Mouse (Mus musculus) MEL (cell line): ENCODE results near the gene Olfr52. TPM values are rescaled to one million over a fixed set of nuclear protein-coding genes. Genes with fewer than 3 reads are reported as not detected.

Experiments
- DNase-seq: peaks from one replicate; pipeline ENCODE4 v3.0.0; 2011; ENCODE audit warnings: low read depth, low spot score
- H3K27ac ChIP-seq: 2 replicates; pipeline ENCODE4 v1.5.1; 2012; ENCODE audit warnings: low read depth, mild to moderate bottlenecking, control low read depth, low read length, moderate library complexity; ENCODE audit not compliant: control insufficient read depth
- H3K27me3 ChIP-seq, 2 experiments: fragments of 150-350 bp in 1 of 2; sonication (generic) in 1 of 2; 2 replicates each; pipeline ENCODE4 v1.6.1; 2012; ENCODE audit warnings: low read length in 2 of 2, mild to moderate bottlenecking in 2 of 2, improper control_type of control experiment in 1 of 2, moderate library complexity in 1 of 2; ENCODE audit not compliant: insufficient read depth in 2 of 2, control insufficient read depth in 1 of 2
- H3K36me3 ChIP-seq, 2 experiments: 2 replicates each; pipeline ENCODE4 v1.6.1; 2012 to 2014; ENCODE audit warnings: low read length in 2 of 2, improper control_type of control experiment in 1 of 2, inconsistent platforms in 1 of 2, mild to moderate bottlenecking in 1 of 2; ENCODE audit not compliant: insufficient read depth in 2 of 2, control insufficient read depth in 1 of 2
- H3K4me1 ChIP-seq, 2 experiments: fragments of 150-350 bp in 1 of 2; sonication (generic) in 1 of 2; 2 replicates each; pipeline ENCODE4 v1.6.1; 2012; ENCODE audit warnings: low read length in 2 of 2, improper control_type of control experiment in 1 of 2, mild to moderate bottlenecking in 1 of 2; ENCODE audit not compliant: insufficient read depth in 2 of 2, control insufficient read depth in 1 of 2
- H3K4me3 ChIP-seq, 2 experiments: fragments of 150-350 bp in 1 of 2; sonication (generic) in 1 of 2; 2 replicates each; pipeline ENCODE4 v1.5.1; 2012; ENCODE audit warnings: low read depth in 2 of 2, low read length in 2 of 2, mild to moderate bottlenecking in 2 of 2, moderate library complexity in 2 of 2, control low read depth in 1 of 2, improper control_type of control experiment in 1 of 2; ENCODE audit not compliant: control insufficient read depth in 1 of 2, insufficient read depth in 1 of 2
- H3K79me2 ChIP-seq: 2 replicates; pipeline ENCODE4 v1.6.1; 2012; ENCODE audit warnings: mild to moderate bottlenecking, low read length, moderate library complexity; ENCODE audit not compliant: control insufficient read depth, poor library complexity, insufficient read depth
- H3K9ac ChIP-seq: 2 replicates; pipeline ENCODE4 v1.6.1; 2012; ENCODE audit warnings: low read depth, mild to moderate bottlenecking, control low read depth, low read length, moderate library complexity; ENCODE audit not compliant: control insufficient read depth, poor library complexity, severe bottlenecking
- H3K9me3 ChIP-seq: fragments of 150-350 bp; sonication (generic); replicated peaks from 2 replicates; pipeline ENCODE4 v1.6.1; 2012; ENCODE audit warnings: mild to moderate bottlenecking, low read length, improper control_type of control experiment, moderate library complexity; ENCODE audit not compliant: insufficient read depth
- CHD1 ChIP-seq: IDR thresholded peaks from 2 replicates; pipeline ENCODE4 v1.6.1; 2012; ENCODE audit warnings: low read depth, mild to moderate bottlenecking, inconsistent platforms, low read length, improper control_type of control experiment
- CHD2 ChIP-seq: IDR thresholded peaks from 2 replicates; pipeline ENCODE4 v1.6.1; 2011; ENCODE audit warnings: low read length, improper control_type of control experiment
- CTCF ChIP-seq, 3 experiments: IDR thresholded peaks in 2 of 3; conservative IDR thresholded peaks in 1 of 3; 2 replicates each; pipeline ENCODE4 v1.5.1; 2011 to 2012; ENCODE audit warnings: low read length in 3 of 3, low read depth in 2 of 3, mild to moderate bottlenecking in 2 of 3, improper control_type of control experiment in 1 of 3, inconsistent platforms in 1 of 3, mixed read lengths in 1 of 3, moderate library complexity in 1 of 3; ENCODE audit not compliant: control insufficient read depth in 1 of 3, insufficient read depth in 1 of 3, poor library complexity in 1 of 3, severe bottlenecking in 1 of 3
- E2F4 ChIP-seq: IDR thresholded peaks from 2 replicates; pipeline ENCODE4 v1.6.1; 2011; ENCODE audit warnings: low read depth, low read length, improper control_type of control experiment, borderline replicate concordance
- ELF1 ChIP-seq: IDR thresholded peaks from 2 replicates; pipeline ENCODE4 v1.6.1; 2014; ENCODE audit warnings: low read depth, mild to moderate bottlenecking, inconsistent platforms, low read length, improper control_type of control experiment, moderate library complexity
- ETS1 ChIP-seq: IDR thresholded peaks from 2 replicates; pipeline ENCODE4 v1.6.1; 2012; ENCODE audit warnings: low read depth, mild to moderate bottlenecking, inconsistent platforms, low read length, improper control_type of control experiment, moderate library complexity
- GABPA ChIP-seq: IDR thresholded peaks from 2 replicates; pipeline ENCODE4 v1.6.1; 2012; ENCODE audit warnings: low read depth, mild to moderate bottlenecking, inconsistent platforms, low read length, improper control_type of control experiment, moderate library complexity
- JUND ChIP-seq: IDR thresholded peaks from 2 replicates; pipeline ENCODE4 v1.6.1; 2011; ENCODE audit warnings: low read depth, mild to moderate bottlenecking, improper control_type of control experiment, low read length
- KAT2A ChIP-seq: conservative IDR thresholded peaks from 2 replicates; pipeline ENCODE4 v1.6.1; 2012; ENCODE audit warnings: low read depth, low read length, improper control_type of control experiment, inconsistent platforms
- MAFK ChIP-seq: IDR thresholded peaks from 2 replicates; pipeline ENCODE4 v1.6.1; 2011; ENCODE audit warnings: low read depth, mild to moderate bottlenecking, low read length, improper control_type of control experiment, borderline replicate concordance
- MAX ChIP-seq: IDR thresholded peaks from 2 replicates; pipeline ENCODE4 v1.6.1; 2011; ENCODE audit warnings: low read length, improper control_type of control experiment
- MEF2A ChIP-seq: IDR thresholded peaks from 2 replicates; pipeline ENCODE4 v1.6.1; 2014; ENCODE audit warnings: low read depth, mild to moderate bottlenecking, inconsistent platforms, low read length, improper control_type of control experiment; ENCODE audit not compliant: poor library complexity, insufficient replicate concordance, severe bottlenecking; ENCODE audit errors: extremely low read depth
- MYB ChIP-seq: IDR thresholded peaks from 2 replicates; pipeline ENCODE4 v1.6.1; 2011; ENCODE audit warnings: mild to moderate bottlenecking, low read depth, low read length, improper control_type of control experiment
- NELFE ChIP-seq: IDR thresholded peaks from 2 replicates; pipeline ENCODE4 v1.6.1; 2011; ENCODE audit warnings: low read depth, low read length, improper control_type of control experiment
- POLR2AphosphoS2 ChIP-seq: IDR thresholded peaks from 2 replicates; pipeline ENCODE4 v1.6.1; 2011; ENCODE audit warnings: low read length, improper control_type of control experiment
- RAD21 ChIP-seq: IDR thresholded peaks from 2 replicates; pipeline ENCODE4 v1.6.1; 2011; ENCODE audit warnings: mild to moderate bottlenecking, low read depth, low read length, improper control_type of control experiment
- TAL1 ChIP-seq: IDR thresholded peaks from 2 replicates; pipeline ENCODE4 v1.6.1; 2012; ENCODE audit warnings: mild to moderate bottlenecking, inconsistent platforms, low read length, moderate library complexity, mixed read lengths
- UBTF ChIP-seq: IDR thresholded peaks from 2 replicates; pipeline ENCODE4 v1.6.1; 2012; ENCODE audit warnings: low read depth, mild to moderate bottlenecking, inconsistent platforms, low read length, improper control_type of control experiment, moderate library complexity, borderline replicate concordance; ENCODE audit not compliant: insufficient read depth
- ZKSCAN1 ChIP-seq: IDR thresholded peaks from 2 replicates; pipeline ENCODE4 v1.6.1; 2012; ENCODE audit warnings: low read depth, mild to moderate bottlenecking, inconsistent platforms, low read length, improper control_type of control experiment, moderate library complexity
- polyA plus RNA-seq, 2 experiments: library from polyadenylated mRNA; stranded (reverse) in 1 of 2; unstranded in 1 of 2; fragments of >175 nt in 1 of 2; fragments of >200 nt in 1 of 2; gene quantifications; 2 replicates each; pipeline versions ENCODE4 v1.2.1 to v1.2.4; 2012; ENCODE audit warnings: low replicate concordance in 2 of 2, low read depth in 1 of 2; ENCODE audit not compliant: insufficient read length in 2 of 2, insufficient read depth in 1 of 2, missing spikeins in 1 of 2
- total RNA-seq: library from RNA; depleted of rRNA; stranded (reverse); fragments of 300-350 nt; gene quantifications from 2 replicates; pipeline ENCODE4 v1.2.3, GENCODE M21; 2012

The Olfr52 gene
- total and polyA plus RNA-seq, 3 experiments = not detected

DNA sequence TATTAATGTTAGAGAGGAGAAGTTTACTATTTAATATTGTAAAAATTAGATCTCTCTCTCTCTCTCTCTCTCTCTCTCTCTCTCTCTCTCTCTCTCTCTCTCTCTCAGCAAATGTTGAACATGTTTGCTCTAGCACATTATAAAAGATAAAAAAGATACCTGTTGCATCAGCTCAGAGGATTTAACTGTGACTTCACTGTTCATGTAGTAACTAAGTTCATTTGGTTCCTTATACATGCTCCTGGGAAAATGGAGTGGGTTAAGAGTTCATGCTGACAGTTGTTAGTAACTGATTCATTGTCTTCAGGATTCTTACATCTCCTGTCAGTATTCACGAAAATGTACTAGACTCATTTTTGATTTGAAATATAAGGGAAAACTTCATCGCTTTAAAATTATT, 18.1 kb downstream of the Olfr52 start, which contains the start of gene Olfr1043:
TSS of gene Olfr1043 (minus strand) at position 101 of the 400 bp plus-strand sequence.
- Histone ChIP-seq H3K79me2 (no peaks in the 10 kb centered on the region), H3K27ac (no peak within 1 kb of the TSS), H3K36me3 (no peaks in the 10 kb centered on the region)
- no peak for TF ChIP-seq MAFK
- TF ChIP-seq, all 39 proteins: peak for 0
- H3K9ac ChIP-seq = no peak within 1 kb of the TSS
- no peaks in the 10 kb centered on the region for H3K27me3 ChIP-seq
- H3K4me1 ChIP-seq = no peaks in the 10 kb centered on the region
- no peak within 1 kb of the TSS for H3K4me3 ChIP-seq
- DNase-seq = no peak
- H3K9me3 ChIP-seq = no peaks in the 10 kb centered on the region

DNA sequence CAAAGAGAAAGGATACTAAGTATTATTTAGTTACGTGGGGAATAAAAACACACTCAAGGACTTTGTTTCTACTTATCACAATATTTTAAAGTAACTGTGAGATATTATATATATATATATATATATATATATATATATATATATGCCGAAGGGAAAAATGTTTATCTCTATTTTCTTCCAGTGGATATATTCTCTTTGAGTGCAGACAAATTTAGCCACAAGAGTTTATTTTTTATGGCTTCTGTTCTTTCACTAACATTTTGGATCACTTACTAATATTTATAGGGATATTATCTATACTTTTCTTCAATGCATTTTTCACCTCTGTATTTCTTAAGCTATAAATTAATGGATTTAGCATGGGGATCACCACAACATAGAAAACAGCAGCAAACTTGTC, 23.7 kb downstream of the Olfr52 start, which contains the start of gene Olfr1042:
TSS of gene Olfr1042 (minus strand) at position 101 of the 400 bp plus-strand sequence.
- no peak within 1 kb of the TSS for H3K27ac ChIP-seq
- no peak within 1 kb of the TSS for H3K9ac ChIP-seq
- TF ChIP-seq ETS1 (no peak), JUND (no peak), KAT2A (no peak), RAD21 (no peak), E2F4 (no peak), POLR2AphosphoS2 (no peak), MEF2A (no peak)
- H3K4me1 ChIP-seq = no peaks in the 10 kb centered on the region
- no peaks in the 10 kb centered on the region for H3K36me3 ChIP-seq
- no peaks in the 10 kb centered on the region for H3K79me2 ChIP-seq
- no peaks in the 10 kb centered on the region for H3K27me3 ChIP-seq
- no peak for DNase-seq
- H3K9me3 ChIP-seq = no peaks in the 10 kb centered on the region
- no peak within 1 kb of the TSS for H3K4me3 ChIP-seq

DNA sequence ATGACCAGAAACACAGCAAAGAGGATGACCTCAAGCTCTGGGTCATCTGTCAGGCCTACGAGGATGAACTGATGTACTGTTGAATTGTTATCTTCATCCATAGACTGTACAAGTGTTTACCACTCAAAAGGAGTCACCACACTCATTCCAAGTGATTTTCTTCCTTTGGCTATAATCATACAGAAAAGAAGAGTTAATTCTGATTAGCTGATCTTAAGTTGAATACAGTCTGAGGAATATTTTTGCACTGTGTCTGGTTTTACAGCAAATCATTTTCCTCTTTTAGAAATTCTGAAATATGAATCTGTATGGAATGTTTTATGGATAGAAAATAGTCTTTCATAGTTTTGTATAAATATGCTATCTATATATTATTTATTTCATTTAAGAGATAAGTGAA, 38.9 kb downstream of the Olfr52 start, which contains the start of gene Olfr1040:
TSS of gene Olfr1040 (minus strand) at position 101 of the 400 bp plus-strand sequence.
- Histone ChIP-seq H3K27me3 (no peaks in the 10 kb centered on the region), H3K27ac (no peak within 1 kb of the TSS), H3K9ac (no peak within 1 kb of the TSS), H3K36me3 (no peaks in the 10 kb centered on the region), H3K4me1 (no peaks in the 10 kb centered on the region), H3K4me3 (no peak within 1 kb of the TSS), H3K79me2 (no peaks in the 10 kb centered on the region), H3K9me3 (no peaks in the 10 kb centered on the region)
- TF ChIP-seq POLR2AphosphoS2 = no peak
- no peak for TF ChIP-seq CHD2
- TF ChIP-seq MEF2A = no peak
- no peak for TF ChIP-seq GABPA
- no peak for TF ChIP-seq MAFK
- no peak for TF ChIP-seq MYB
- TF ChIP-seq ELF1 = no peak
- TF ChIP-seq CTCF (IDR thresholded peaks at IDR 0.05 in 2 of 3, conservative IDR thresholded peaks at IDR 0.05 in 1 of 3; ENCODE audit: control insufficient read depth in 1 of 3, insufficient read depth in 1 of 3, low read depth in 2 of 3, low read length in 3 of 3, poor library complexity in 1 of 3, severe bottlenecking in 1 of 3) = no peak
- no peak for TF ChIP-seq CHD1
- no peak for TF ChIP-seq UBTF
- no peak for TF ChIP-seq TAL1
- no peak for TF ChIP-seq KAT2A
- TF ChIP-seq MAX = no peak
- no peak for TF ChIP-seq ZKSCAN1
- no peak for TF ChIP-seq NELFE
- DNase-seq = no peak
